Mouse (Mus musculus) spleen, adult 12 weeks (tissue): ENCODE data around the gene Wfikkn2.

Source experiments
- DNase-seq: peaks from one replicate; pipeline ENCODE4 v3.0.0; 2022; ENCODE audit warnings: low spot score

Wfikkn2 gene

DNA sequence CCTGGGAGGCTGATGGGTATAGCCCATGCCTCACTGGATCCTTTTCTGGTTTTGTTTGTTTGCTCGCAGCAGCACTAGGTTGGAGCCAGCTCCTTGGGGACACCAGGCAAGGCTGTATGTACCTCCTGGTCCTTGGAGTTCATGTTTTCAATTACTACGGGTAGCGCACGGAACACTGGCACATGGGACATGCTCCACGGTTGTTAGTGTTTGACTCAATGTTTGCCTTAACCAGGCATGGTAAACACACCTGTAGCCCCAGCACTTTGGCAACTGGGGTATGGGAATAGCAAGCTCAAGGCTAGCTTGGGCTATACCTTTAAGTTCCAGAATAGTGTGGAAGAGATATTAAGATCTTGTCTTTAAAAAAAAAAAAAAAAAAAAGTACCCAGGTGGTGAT is 55.1 kb downstream of the Wfikkn2 start:
- DNase-seq: no peak

DNA sequence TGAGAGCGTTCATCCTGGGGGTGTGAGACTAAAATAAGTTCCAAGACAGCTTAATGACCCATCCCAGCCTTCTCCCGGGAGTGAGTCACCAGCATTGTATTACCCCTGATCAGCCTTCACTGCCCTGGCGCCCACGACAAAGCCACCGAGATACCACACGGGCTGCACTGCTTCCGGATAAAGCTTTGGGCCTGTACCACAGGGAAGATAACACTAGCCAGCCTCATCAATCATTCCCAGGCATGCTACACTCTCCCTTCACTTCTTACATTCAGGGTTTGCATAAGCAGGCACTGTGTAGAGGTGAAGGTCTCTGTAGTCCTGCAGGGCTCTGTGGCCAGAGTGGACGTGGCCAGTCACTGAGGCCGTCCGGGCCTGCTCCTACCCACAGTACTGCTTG is 56.2 kb downstream of the Wfikkn2 start:
- no peak for DNase-seq
